Mouse (Mus musculus) MEL (cell line): Measurements from ENCODE around the gene Bcas3. TPM values are rescaled to one million over a fixed set of nuclear protein-coding genes. Genes with fewer than 3 reads are reported as not detected.

ENCODE experiments used
- DNase-seq: peaks from one replicate; pipeline ENCODE4 v3.0.0; 2011; ENCODE audit warnings: low read depth, low spot score
- H3K27ac ChIP-seq: 2 replicates; pipeline ENCODE4 v1.5.1; 2012; ENCODE audit warnings: low read depth, mild to moderate bottlenecking, control low read depth, low read length, moderate library complexity; ENCODE audit not compliant: control insufficient read depth
- H3K27me3 ChIP-seq, 2 experiments: fragments of 150-350 bp in 1 of 2; sonication (generic) in 1 of 2; 2 replicates each; pipeline ENCODE4 v1.6.1; 2012; ENCODE audit warnings: low read length in 2 of 2, mild to moderate bottlenecking in 2 of 2, improper control_type of control experiment in 1 of 2, moderate library complexity in 1 of 2; ENCODE audit not compliant: insufficient read depth in 2 of 2, control insufficient read depth in 1 of 2
- H3K36me3 ChIP-seq, 2 experiments: 2 replicates each; pipeline ENCODE4 v1.6.1; 2012 to 2014; ENCODE audit warnings: low read length in 2 of 2, improper control_type of control experiment in 1 of 2, inconsistent platforms in 1 of 2, mild to moderate bottlenecking in 1 of 2; ENCODE audit not compliant: insufficient read depth in 2 of 2, control insufficient read depth in 1 of 2
- H3K4me1 ChIP-seq, 2 experiments: fragments of 150-350 bp in 1 of 2; sonication (generic) in 1 of 2; 2 replicates each; pipeline ENCODE4 v1.6.1; 2012; ENCODE audit warnings: low read length in 2 of 2, improper control_type of control experiment in 1 of 2, mild to moderate bottlenecking in 1 of 2; ENCODE audit not compliant: insufficient read depth in 2 of 2, control insufficient read depth in 1 of 2
- H3K4me3 ChIP-seq, 2 experiments: fragments of 150-350 bp in 1 of 2; sonication (generic) in 1 of 2; 2 replicates each; pipeline ENCODE4 v1.5.1; 2012; ENCODE audit warnings: low read depth in 2 of 2, low read length in 2 of 2, mild to moderate bottlenecking in 2 of 2, moderate library complexity in 2 of 2, control low read depth in 1 of 2, improper control_type of control experiment in 1 of 2; ENCODE audit not compliant: control insufficient read depth in 1 of 2, insufficient read depth in 1 of 2
- H3K79me2 ChIP-seq: 2 replicates; pipeline ENCODE4 v1.6.1; 2012; ENCODE audit warnings: mild to moderate bottlenecking, low read length, moderate library complexity; ENCODE audit not compliant: control insufficient read depth, poor library complexity, insufficient read depth
- H3K9ac ChIP-seq: 2 replicates; pipeline ENCODE4 v1.6.1; 2012; ENCODE audit warnings: low read depth, mild to moderate bottlenecking, control low read depth, low read length, moderate library complexity; ENCODE audit not compliant: control insufficient read depth, poor library complexity, severe bottlenecking
- H3K9me3 ChIP-seq: fragments of 150-350 bp; sonication (generic); replicated peaks from 2 replicates; pipeline ENCODE4 v1.6.1; 2012; ENCODE audit warnings: mild to moderate bottlenecking, low read length, improper control_type of control experiment, moderate library complexity; ENCODE audit not compliant: insufficient read depth
- BHLHE40 ChIP-seq: IDR thresholded peaks from 2 replicates; pipeline ENCODE4 v1.6.1; 2012; ENCODE audit warnings: low read depth, mild to moderate bottlenecking, inconsistent platforms, low read length, improper control_type of control experiment, borderline replicate concordance
- CHD1 ChIP-seq: IDR thresholded peaks from 2 replicates; pipeline ENCODE4 v1.6.1; 2012; ENCODE audit warnings: low read depth, mild to moderate bottlenecking, inconsistent platforms, low read length, improper control_type of control experiment
- CHD2 ChIP-seq: IDR thresholded peaks from 2 replicates; pipeline ENCODE4 v1.6.1; 2011; ENCODE audit warnings: low read length, improper control_type of control experiment
- CTCF ChIP-seq, 3 experiments: IDR thresholded peaks in 2 of 3; conservative IDR thresholded peaks in 1 of 3; 2 replicates each; pipeline ENCODE4 v1.5.1; 2011 to 2012; ENCODE audit warnings: low read length in 3 of 3, low read depth in 2 of 3, mild to moderate bottlenecking in 2 of 3, improper control_type of control experiment in 1 of 3, inconsistent platforms in 1 of 3, mixed read lengths in 1 of 3, moderate library complexity in 1 of 3; ENCODE audit not compliant: control insufficient read depth in 1 of 3, insufficient read depth in 1 of 3, poor library complexity in 1 of 3, severe bottlenecking in 1 of 3
- ELF1 ChIP-seq: IDR thresholded peaks from 2 replicates; pipeline ENCODE4 v1.6.1; 2014; ENCODE audit warnings: low read depth, mild to moderate bottlenecking, inconsistent platforms, low read length, improper control_type of control experiment, moderate library complexity
- HCFC1 ChIP-seq: IDR thresholded peaks from 2 replicates; pipeline ENCODE4 v1.6.1; 2012; ENCODE audit warnings: low read depth, mild to moderate bottlenecking, inconsistent platforms, low read length, improper control_type of control experiment, moderate library complexity
- JUND ChIP-seq: IDR thresholded peaks from 2 replicates; pipeline ENCODE4 v1.6.1; 2011; ENCODE audit warnings: low read depth, mild to moderate bottlenecking, improper control_type of control experiment, low read length
- KAT2A ChIP-seq: conservative IDR thresholded peaks from 2 replicates; pipeline ENCODE4 v1.6.1; 2012; ENCODE audit warnings: low read depth, low read length, improper control_type of control experiment, inconsistent platforms
- MAFK ChIP-seq: IDR thresholded peaks from 2 replicates; pipeline ENCODE4 v1.6.1; 2011; ENCODE audit warnings: low read depth, mild to moderate bottlenecking, low read length, improper control_type of control experiment, borderline replicate concordance
- MAX ChIP-seq: IDR thresholded peaks from 2 replicates; pipeline ENCODE4 v1.6.1; 2011; ENCODE audit warnings: low read length, improper control_type of control experiment
- MEF2A ChIP-seq: IDR thresholded peaks from 2 replicates; pipeline ENCODE4 v1.6.1; 2014; ENCODE audit warnings: low read depth, mild to moderate bottlenecking, inconsistent platforms, low read length, improper control_type of control experiment; ENCODE audit not compliant: poor library complexity, insufficient replicate concordance, severe bottlenecking; ENCODE audit errors: extremely low read depth
- MYB ChIP-seq: IDR thresholded peaks from 2 replicates; pipeline ENCODE4 v1.6.1; 2011; ENCODE audit warnings: mild to moderate bottlenecking, low read depth, low read length, improper control_type of control experiment
- MYC ChIP-seq: IDR thresholded peaks from 2 replicates; pipeline ENCODE4 v1.6.1; 2011; ENCODE audit warnings: low read depth, mild to moderate bottlenecking, low read length, improper control_type of control experiment, moderate library complexity
- NELFE ChIP-seq: IDR thresholded peaks from 2 replicates; pipeline ENCODE4 v1.6.1; 2011; ENCODE audit warnings: low read depth, low read length, improper control_type of control experiment
- NRF1 ChIP-seq: IDR thresholded peaks from 2 replicates; pipeline ENCODE4 v1.6.1; 2014; ENCODE audit warnings: low read depth, mild to moderate bottlenecking, inconsistent platforms, low read length, improper control_type of control experiment, moderate library complexity; ENCODE audit not compliant: poor library complexity, insufficient read depth, severe bottlenecking
- POLR2AphosphoS2 ChIP-seq: IDR thresholded peaks from 2 replicates; pipeline ENCODE4 v1.6.1; 2011; ENCODE audit warnings: low read length, improper control_type of control experiment
- POLR2AphosphoS5 ChIP-seq: IDR thresholded peaks from 2 replicates; pipeline ENCODE4 v1.6.1; 2012; ENCODE audit warnings: low read depth, borderline replicate concordance, mild to moderate bottlenecking, inconsistent platforms, low read length, moderate library complexity, mixed read lengths
- RAD21 ChIP-seq: IDR thresholded peaks from 2 replicates; pipeline ENCODE4 v1.6.1; 2011; ENCODE audit warnings: mild to moderate bottlenecking, low read depth, low read length, improper control_type of control experiment
- RCOR1 ChIP-seq: IDR thresholded peaks from 2 replicates; pipeline ENCODE4 v1.6.1; 2012; ENCODE audit warnings: low read depth, mild to moderate bottlenecking, inconsistent platforms, low read length, improper control_type of control experiment
- SIN3A ChIP-seq: IDR thresholded peaks from 2 replicates; pipeline ENCODE4 v1.6.1; 2012; ENCODE audit warnings: low read length, improper control_type of control experiment, inconsistent platforms
- SMC3 ChIP-seq: IDR thresholded peaks from 2 replicates; pipeline ENCODE4 v1.6.1; 2011; ENCODE audit warnings: low read depth, low read length, improper control_type of control experiment
- TAL1 ChIP-seq: IDR thresholded peaks from 2 replicates; pipeline ENCODE4 v1.6.1; 2012; ENCODE audit warnings: mild to moderate bottlenecking, inconsistent platforms, low read length, moderate library complexity, mixed read lengths
- TCF12 ChIP-seq: IDR thresholded peaks from 2 replicates; pipeline ENCODE4 v1.6.1; 2014; ENCODE audit warnings: low read depth, mild to moderate bottlenecking, inconsistent platforms, low read length, improper control_type of control experiment, moderate library complexity
- UBTF ChIP-seq: IDR thresholded peaks from 2 replicates; pipeline ENCODE4 v1.6.1; 2012; ENCODE audit warnings: low read depth, mild to moderate bottlenecking, inconsistent platforms, low read length, improper control_type of control experiment, moderate library complexity, borderline replicate concordance; ENCODE audit not compliant: insufficient read depth
- USF1 ChIP-seq: IDR thresholded peaks from 2 replicates; pipeline ENCODE4 v1.6.1; 2014; ENCODE audit warnings: low read depth, mild to moderate bottlenecking, inconsistent platforms, low read length, improper control_type of control experiment, moderate library complexity
- ZC3H11A ChIP-seq: IDR thresholded peaks from 2 replicates; pipeline ENCODE4 v1.6.1; 2012; ENCODE audit warnings: low read depth, mild to moderate bottlenecking, inconsistent platforms, low read length, improper control_type of control experiment
- ZNF384 ChIP-seq: IDR thresholded peaks from 2 replicates; pipeline ENCODE4 v1.6.1; 2012; ENCODE audit warnings: low read depth, mild to moderate bottlenecking, inconsistent platforms, low read length, improper control_type of control experiment
- polyA plus RNA-seq, 2 experiments: library from polyadenylated mRNA; stranded (reverse) in 1 of 2; unstranded in 1 of 2; fragments of >175 nt in 1 of 2; fragments of >200 nt in 1 of 2; gene quantifications; 2 replicates each; pipeline versions ENCODE4 v1.2.1 to v1.2.4; 2012; ENCODE audit warnings: low replicate concordance in 2 of 2, low read depth in 1 of 2; ENCODE audit not compliant: insufficient read length in 2 of 2, insufficient read depth in 1 of 2, missing spikeins in 1 of 2
- total RNA-seq: library from RNA; depleted of rRNA; stranded (reverse); fragments of 300-350 nt; gene quantifications from 2 replicates; pipeline ENCODE4 v1.2.3, GENCODE M21; 2012

Bcas3 gene
- total and polyA plus RNA-seq, 3 experiments = 8.6 to 14.7 TPM; not detected in 1

DNA sequence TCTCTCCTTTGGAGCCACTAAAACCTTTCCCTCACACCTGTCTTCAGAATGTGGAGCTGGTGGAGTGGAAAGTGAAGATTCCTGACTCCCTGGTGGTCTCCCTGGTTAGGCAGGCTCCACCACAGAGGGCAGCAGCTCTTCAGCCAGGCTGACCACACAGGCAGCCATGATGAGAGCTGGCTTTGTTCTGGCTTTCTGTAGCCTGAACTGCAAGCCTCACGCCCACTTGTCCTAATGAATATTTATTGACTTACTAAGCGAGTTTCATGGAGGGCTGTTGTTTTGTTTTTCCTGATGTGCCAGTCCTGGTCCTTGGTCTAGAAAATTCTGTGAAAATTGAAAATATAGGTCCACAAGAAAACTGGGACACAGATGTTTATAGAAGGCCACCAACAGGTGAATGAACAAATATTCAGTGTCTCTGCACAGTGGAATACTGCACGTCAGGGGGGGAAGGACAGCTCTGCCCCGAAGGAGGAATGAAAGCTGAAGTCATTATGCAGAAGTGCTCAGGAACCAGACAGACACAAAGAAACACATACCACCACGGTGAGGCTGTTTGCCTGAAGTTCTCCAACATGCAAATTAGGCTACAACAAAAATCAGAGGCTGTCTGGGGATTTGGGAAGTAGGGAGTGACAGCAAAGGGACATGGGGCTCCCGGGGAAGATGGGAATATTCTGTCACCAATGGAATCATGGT, 505.2 kb downstream of the Bcas3 start:
- Histone ChIP-seq H3K4me1 (no peaks in the 10 kb centered on the region), H3K27ac (no peak overlapping the region), H3K36me3 (no peaks in the 10 kb centered on the region), H3K9me3 (no peaks in the 10 kb centered on the region), H3K4me3 (no peak overlapping the region), H3K79me2 (no peaks in the 10 kb centered on the region), H3K27me3 (no peaks in the 10 kb centered on the region), H3K9ac (no peak overlapping the region)
- TF ChIP-seq SMC3 = no peak
- TF ChIP-seq RAD21 = no peak
- no peak for TF ChIP-seq JUND
- no peak for TF ChIP-seq MAX
- TF ChIP-seq BHLHE40 = no peak
- TF ChIP-seq MYB = no peak
- no peak for TF ChIP-seq RCOR1
- no peak for TF ChIP-seq MAFK
- TF ChIP-seq CHD1 = no peak
- no peak for TF ChIP-seq HCFC1
- TF ChIP-seq KAT2A = no peak
- no peak for TF ChIP-seq POLR2AphosphoS2
- no peak for TF ChIP-seq CHD2
- no peak for TF ChIP-seq TCF12
- TF ChIP-seq MYC = no peak
- no peak for TF ChIP-seq ELF1
- TF ChIP-seq NRF1 = no peak
- DNase-seq = no peak

DNA sequence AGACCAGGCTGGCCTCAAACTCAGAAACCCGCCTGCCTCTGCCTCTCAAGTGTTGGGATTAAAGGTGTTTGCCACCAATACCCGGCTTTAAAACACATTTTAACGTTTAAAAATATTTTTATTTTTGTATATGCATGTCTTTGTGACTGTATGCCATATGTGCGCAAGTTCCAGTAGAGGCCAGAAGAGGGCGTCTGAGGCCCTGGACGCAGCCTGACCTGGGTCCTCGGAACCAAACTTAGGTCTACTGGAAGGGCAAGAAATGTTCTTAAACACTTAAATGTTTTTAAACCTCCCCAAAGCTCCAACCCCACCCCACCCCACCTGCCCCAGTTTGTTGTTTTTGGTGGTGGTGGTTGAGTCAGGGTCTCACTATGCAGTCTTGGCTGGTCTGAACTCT, 511.4 kb downstream of the Bcas3 start:
- Histone ChIP-seq H3K79me2 (no peaks in the 10 kb centered on the region), H3K4me1 (no peaks in the 10 kb centered on the region), H3K27me3 (peaks cover 0 to 5% of the 10 kb centered on the region in 2 experiments; a peak in 3 of 4 replicates), H3K4me3 (no peak overlapping the region), H3K9ac (no peak overlapping the region), H3K27ac (no peak overlapping the region), H3K36me3 (no peaks in the 10 kb centered on the region), H3K9me3 (no peaks in the 10 kb centered on the region)
- DNase-seq = peak; percentile 66
- TF ChIP-seq RAD21 (peak; percentile 81), POLR2AphosphoS5 (no peak), CTCF (IDR thresholded peaks at IDR 0.05 in 2 of 3, conservative IDR thresholded peaks at IDR 0.05 in 1 of 3; ENCODE audit: control insufficient read depth in 1 of 3, insufficient read depth in 1 of 3, low read depth in 2 of 3, low read length in 3 of 3, poor library complexity in 1 of 3, severe bottlenecking in 1 of 3) (peak; percentile 74 to 93 (median 86)), SMC3 (peak; percentile 97), TCF12 (no peak), NELFE (no peak), RCOR1 (no peak), ZNF384 (no peak), MEF2A (no peak), UBTF (no peak), SIN3A (no peak), HCFC1 (no peak), USF1 (no peak), POLR2AphosphoS2 (no peak), TAL1 (no peak), ZC3H11A (peak; percentile 91), NRF1 (no peak)
